Mouse (Mus musculus): ENCODE measurements at regions not wholly inside any gene's neighbourhood (a gene's known extent, or its start where the extent isn't known, plus 50 kb on each side); places are given as distances from the start of the nearest gene placed in this dataset.

GRCm38 (mm10) chr6:100145869-100146268, 141.4 kb downstream of the Rybp start:
- Histone ChIP-seq H3K4me1 (ENCODE audit: control insufficient read depth, insufficient read depth, low read length) (peaks cover 9% of the 10 kb centered on the region), H3K4me3 (no peak overlapping the region), H3K9ac (ENCODE audit: low read depth, low read length) (no peak overlapping the region), H3K36me3 (ENCODE audit: control insufficient read depth, insufficient read depth, low read length) (no peaks in the 10 kb centered on the region), H3K27me3 (ENCODE audit: control insufficient read depth, insufficient read depth, low read length) (no peaks in the 10 kb centered on the region), H3K27ac (no peak overlapping the region), H3K79me2 (replicated peaks; ENCODE audit: control insufficient read depth, insufficient read depth, low read length) (no peaks in the 10 kb centered on the region)
- 96% methylated on average over 2 of the region's 2 CpGs for WGBS
- no peak for TF ChIP-seq POLR2A (IDR thresholded peaks at IDR 0.05; ENCODE audit: insufficient read depth, low read depth, low read length)
- no peak for TF ChIP-seq EP300 (IDR thresholded peaks at IDR 0.05; ENCODE audit: insufficient read depth, low read depth, low read length)
- TF ChIP-seq CTCF (IDR thresholded peaks at IDR 0.05): no peak
- intact Hi-C loops (cut with DNase I): loop anchor here (2.0 to 5.0 kb wide), 3 partner anchors 17 to 334 kb away; no protein-coding TSS in a partner anchor
- no peak for DNase-seq

- Histone ChIP-seq H3K36me3 (ENCODE audit: control insufficient read depth, insufficient read depth, low read length) (no peaks in the 10 kb centered on the region), H3K4me1 (ENCODE audit: control insufficient read depth, insufficient read depth, low read length) (peaks cover 9% of the 10 kb centered on the region), H3K27ac (peak overlapping the region; percentile 67), H3K9ac (ENCODE audit: low read depth, low read length) (no peak overlapping the region), H3K27me3 (ENCODE audit: control insufficient read depth, insufficient read depth, low read length) (no peaks in the 10 kb centered on the region), H3K79me2 (replicated peaks; ENCODE audit: control insufficient read depth, insufficient read depth, low read length) (no peaks in the 10 kb centered on the region), H3K4me3 (no peak overlapping the region)
- WGBS: 75% methylated on average over 4 of the region's 4 CpGs
- no peak for DNase-seq
- intact Hi-C loops (cut with DNase I): loop anchor here (2.0 to 5.0 kb wide), 4 partner anchors 16 to 332 kb away; no protein-coding TSS in a partner anchor
- TF ChIP-seq EP300 (IDR thresholded peaks at IDR 0.05; ENCODE audit: insufficient read depth, low read depth, low read length) (no peak), POLR2A (IDR thresholded peaks at IDR 0.05; ENCODE audit: insufficient read depth, low read depth, low read length) (no peak), CTCF (IDR thresholded peaks at IDR 0.05) (no peak)
Observed at GRCm38 (mm10) chr6:100144544-100145287, 142.6 kb downstream of the Rybp start.

GRCm38 (mm10) chr6:100143586-100144301, 143.5 kb downstream of the Rybp start:
- H3K9ac ChIP-seq (ENCODE audit: low read depth, low read length): no peak overlapping the region
- TF ChIP-seq CTCF (IDR thresholded peaks at IDR 0.05) (no peak), POLR2A (IDR thresholded peaks at IDR 0.05; ENCODE audit: insufficient read depth, low read depth, low read length) (no peak), EP300 (IDR thresholded peaks at IDR 0.05; ENCODE audit: insufficient read depth, low read depth, low read length) (peak; percentile 80; the same call in 1 of the 2 replicates)
- intact Hi-C loops (cut with DNase I): loop anchor here (2.0 to 5.0 kb wide), 2 partner anchors 15 to 241 kb away; no protein-coding TSS in a partner anchor
- H3K27ac ChIP-seq: peak overlapping the region; percentile 67
- peaks cover 9% of the 10 kb centered on the region for H3K4me1 ChIP-seq (ENCODE audit: control insufficient read depth, insufficient read depth, low read length)
- WGBS: 6% methylated on average over 16 of the region's 16 CpGs
- no peaks in the 10 kb centered on the region for H3K27me3 ChIP-seq (ENCODE audit: control insufficient read depth, insufficient read depth, low read length)
- peak; percentile 86 to 91 for DNase-seq
- no peak overlapping the region for H3K4me3 ChIP-seq
- no peaks in the 10 kb centered on the region for H3K36me3 ChIP-seq (ENCODE audit: control insufficient read depth, insufficient read depth, low read length)
- no peaks in the 10 kb centered on the region for H3K79me2 ChIP-seq (replicated peaks; ENCODE audit: control insufficient read depth, insufficient read depth, low read length)

- no peak for TF ChIP-seq EP300 (IDR thresholded peaks at IDR 0.05; ENCODE audit: insufficient read depth, low read depth, low read length)
- no peak for TF ChIP-seq POLR2A (IDR thresholded peaks at IDR 0.05; ENCODE audit: insufficient read depth, low read depth, low read length)
- no peak for TF ChIP-seq CTCF (IDR thresholded peaks at IDR 0.05)
- H3K4me3 ChIP-seq: no peak overlapping the region
- no peak overlapping the region for H3K9ac ChIP-seq (ENCODE audit: low read depth, low read length)
- intact Hi-C loops (cut with DNase I): loop anchor here (5.0 kb wide), 1 partner anchor 239 kb away; no protein-coding TSS in a partner anchor
- peaks cover 9% of the 10 kb centered on the region for H3K4me1 ChIP-seq (ENCODE audit: control insufficient read depth, insufficient read depth, low read length)
- WGBS: 83% methylated on average over 5 of the region's 5 CpGs
- H3K79me2 ChIP-seq (replicated peaks; ENCODE audit: control insufficient read depth, insufficient read depth, low read length): no peaks in the 10 kb centered on the region
- DNase-seq: no peak
- H3K27ac ChIP-seq: no peak overlapping the region
- no peaks in the 10 kb centered on the region for H3K36me3 ChIP-seq (ENCODE audit: control insufficient read depth, insufficient read depth, low read length)
- H3K27me3 ChIP-seq (ENCODE audit: control insufficient read depth, insufficient read depth, low read length): no peaks in the 10 kb centered on the region
Observed at GRCm38 (mm10) chr6:100141225-100141624, 146.1 kb downstream of the Rybp start.

GRCm38 (mm10) chr6:100140581-100141114, 146.6 kb downstream of the Rybp start:
- WGBS: 44% methylated on average over 6 of the region's 6 CpGs
- no peak overlapping the region for H3K9ac ChIP-seq (ENCODE audit: low read depth, low read length)

More at GRCm38 (mm10) chr6:100140581-100141114, 146.6 kb downstream of the Rybp start:
- H3K27me3 ChIP-seq (ENCODE audit: control insufficient read depth, insufficient read depth, low read length): no peaks in the 10 kb centered on the region
- no peaks in the 10 kb centered on the region for H3K36me3 ChIP-seq (ENCODE audit: control insufficient read depth, insufficient read depth, low read length)
- no peak for TF ChIP-seq EP300 (IDR thresholded peaks at IDR 0.05; ENCODE audit: insufficient read depth, low read depth, low read length)
- no peak for TF ChIP-seq CTCF (IDR thresholded peaks at IDR 0.05)
- TF ChIP-seq POLR2A (IDR thresholded peaks at IDR 0.05; ENCODE audit: insufficient read depth, low read depth, low read length): no peak
- H3K4me1 ChIP-seq (ENCODE audit: control insufficient read depth, insufficient read depth, low read length): peaks cover 9% of the 10 kb centered on the region
- no peak overlapping the region for H3K27ac ChIP-seq
- intact Hi-C loops (cut with DNase I): loop anchor here (5.0 kb wide), 1 partner anchor 238 kb away; no protein-coding TSS in a partner anchor
- no peak for DNase-seq
- H3K79me2 ChIP-seq (replicated peaks; ENCODE audit: control insufficient read depth, insufficient read depth, low read length): no peaks in the 10 kb centered on the region
- no peak overlapping the region for H3K4me3 ChIP-seq
